Mouse (Mus musculus) kidney, postnatal 14 days (tissue): Measurements from ENCODE around the gene 1300017J02Rik.

ENCODE experiments used
- DNase-seq: peaks from one replicate; pipeline ENCODE4 v3.0.0; 2022; ENCODE audit warnings: mixed read lengths

Gene 1300017J02Rik

DNA sequence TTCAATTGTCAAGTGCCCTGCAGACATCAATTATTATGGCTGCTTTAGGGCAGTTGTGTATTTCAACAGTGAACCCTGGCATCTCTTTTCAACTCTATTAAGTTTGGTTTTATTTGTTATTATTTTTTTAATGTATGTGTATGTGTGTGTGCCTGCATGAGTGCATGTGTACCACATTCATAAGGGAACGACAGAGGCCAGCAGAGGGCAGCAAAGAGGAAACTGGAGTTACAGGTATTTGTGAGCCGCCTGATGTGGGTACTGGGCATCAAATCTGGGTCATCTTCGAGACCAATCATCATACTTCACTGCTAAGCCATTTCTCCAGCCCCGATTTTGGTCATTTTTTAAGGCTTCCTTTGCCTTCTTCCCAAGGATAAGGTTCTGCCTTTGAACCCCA, 39.1 kb downstream of the 1300017J02Rik start:
- DNase-seq: no peak

DNA sequence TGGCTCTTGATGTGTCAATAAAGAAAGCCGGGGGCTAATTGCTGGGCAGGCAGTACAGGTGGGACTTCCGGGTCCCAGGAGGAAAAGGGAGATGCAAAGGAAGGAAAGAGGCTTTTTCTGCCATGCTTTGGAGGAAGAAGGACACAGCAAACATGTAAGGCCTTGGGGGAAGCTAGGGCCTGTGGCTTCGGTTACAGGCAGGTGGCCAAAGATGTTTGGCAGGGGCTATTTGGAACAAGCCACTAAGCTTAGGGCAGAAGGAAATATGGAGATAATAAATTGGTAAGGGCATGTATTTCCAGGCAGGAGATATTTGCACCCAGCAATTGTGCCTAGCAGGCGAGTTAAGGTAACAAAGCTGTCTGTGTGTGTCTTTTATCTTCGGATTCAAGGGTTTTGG, 52.0 kb downstream of the 1300017J02Rik start:
- DNase-seq: no peak

DNA sequence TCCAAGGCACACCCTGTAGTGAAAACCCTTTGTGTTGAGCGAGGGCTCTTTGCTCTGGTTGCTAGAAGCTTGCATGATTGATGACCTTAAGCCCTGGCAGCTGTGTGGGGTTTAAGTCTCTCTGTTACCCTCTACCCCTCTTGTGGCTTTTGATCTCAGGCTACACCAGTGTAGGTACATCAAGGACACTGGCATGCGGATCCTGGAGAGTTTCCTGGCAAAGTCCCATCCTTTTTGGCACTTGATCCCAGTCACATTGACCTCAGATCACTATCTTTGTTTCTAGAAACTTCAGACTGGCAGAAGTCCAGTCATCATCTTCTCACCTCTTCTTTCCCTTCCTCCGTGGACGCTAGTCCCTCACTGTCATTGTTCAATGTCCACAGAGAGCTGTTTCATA, 56.3 kb downstream of the 1300017J02Rik start:
- DNase-seq: no peak

DNA sequence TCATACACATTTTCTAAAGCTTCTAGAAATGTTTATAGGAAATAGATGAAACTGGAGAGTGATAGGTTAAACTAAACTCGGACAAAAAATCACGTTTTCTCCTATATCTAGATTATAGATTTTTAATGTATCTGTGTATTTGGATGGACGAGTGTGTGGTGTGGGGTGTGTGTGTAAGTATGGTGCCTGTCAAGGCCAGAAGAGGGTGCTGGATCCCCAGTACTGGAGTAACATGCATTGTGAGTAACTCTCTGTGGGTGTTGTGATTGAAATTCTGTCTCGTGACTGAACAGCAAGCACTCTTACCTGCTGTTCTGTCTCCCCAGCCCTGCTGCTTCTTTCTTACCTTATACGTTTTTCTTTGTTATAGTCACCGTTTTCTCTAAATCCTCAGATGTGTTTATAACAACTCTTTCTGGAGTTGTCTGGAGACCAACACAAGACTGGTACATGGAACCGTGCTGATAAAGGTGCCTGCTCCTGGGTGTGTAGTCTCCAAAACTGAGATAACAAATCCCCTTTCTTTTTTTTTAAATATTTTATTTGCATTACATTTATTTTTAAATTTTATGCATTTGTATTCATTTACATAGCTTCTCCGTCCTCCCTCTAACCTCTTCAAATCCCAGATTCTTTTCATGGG, 58.2 kb downstream of the 1300017J02Rik start:
- no peak for DNase-seq

DNA sequence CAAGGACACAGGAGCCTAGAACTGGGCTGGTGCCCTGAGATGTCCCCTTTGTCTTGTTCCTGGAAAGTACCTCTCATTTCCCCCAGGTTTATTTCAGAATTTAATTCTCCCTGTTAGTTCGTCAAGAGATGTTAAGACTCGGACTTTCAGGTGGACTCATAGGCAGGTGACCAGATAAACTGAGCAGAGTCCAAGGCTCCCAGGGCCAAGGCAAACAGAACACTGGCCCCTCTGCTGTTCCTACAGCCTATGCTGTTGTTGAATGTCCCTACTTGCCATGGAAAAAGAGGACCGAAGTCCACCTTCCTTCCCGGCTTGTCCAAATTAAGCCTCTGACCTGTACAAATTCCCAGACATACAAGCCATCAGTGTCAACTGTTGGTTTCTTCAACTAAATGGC, 61.2 kb downstream of the 1300017J02Rik start:
- peak; percentile 15 for DNase-seq

DNA sequence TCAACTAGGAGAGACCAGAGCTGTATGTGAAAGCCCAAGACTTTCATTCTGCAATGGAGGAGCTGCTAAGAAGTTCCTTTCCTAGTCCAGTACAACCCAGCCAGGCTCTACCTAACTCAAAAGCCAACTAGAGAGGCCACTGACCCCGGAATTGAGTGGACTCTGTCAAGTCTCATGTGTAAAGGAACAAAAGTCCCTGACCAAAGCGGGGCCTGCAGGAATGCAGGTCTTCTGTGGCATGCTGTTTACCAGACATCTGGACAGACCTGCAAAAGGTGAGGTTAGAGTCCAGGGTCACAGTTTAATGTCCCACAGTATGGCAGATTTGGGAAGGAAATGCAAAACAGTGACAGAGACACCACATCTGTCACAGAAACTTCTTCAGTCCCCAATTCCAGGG, 63.7 kb downstream of the 1300017J02Rik start:
- peak; percentile 14 for DNase-seq

DNA sequence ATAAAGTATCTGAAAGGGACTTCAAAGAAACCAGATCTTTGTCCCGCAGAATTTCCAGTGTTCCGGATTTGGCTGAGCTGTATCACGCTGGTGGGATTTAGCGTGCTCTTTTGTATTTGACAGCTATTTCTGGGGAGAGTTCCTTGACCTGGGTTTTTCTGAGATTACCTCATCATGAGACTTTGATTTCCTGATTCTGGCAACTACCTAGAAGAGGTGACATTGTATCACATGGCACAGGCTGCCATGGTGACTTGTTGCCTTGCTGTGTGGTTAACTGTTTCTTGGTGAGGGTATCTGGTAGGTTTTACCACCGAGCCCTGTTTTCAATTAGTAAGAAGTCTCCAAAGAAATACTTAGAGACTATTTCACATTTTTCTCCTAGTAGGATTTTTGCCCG, 65.4 kb downstream of the 1300017J02Rik start:
- DNase-seq: no peak

DNA sequence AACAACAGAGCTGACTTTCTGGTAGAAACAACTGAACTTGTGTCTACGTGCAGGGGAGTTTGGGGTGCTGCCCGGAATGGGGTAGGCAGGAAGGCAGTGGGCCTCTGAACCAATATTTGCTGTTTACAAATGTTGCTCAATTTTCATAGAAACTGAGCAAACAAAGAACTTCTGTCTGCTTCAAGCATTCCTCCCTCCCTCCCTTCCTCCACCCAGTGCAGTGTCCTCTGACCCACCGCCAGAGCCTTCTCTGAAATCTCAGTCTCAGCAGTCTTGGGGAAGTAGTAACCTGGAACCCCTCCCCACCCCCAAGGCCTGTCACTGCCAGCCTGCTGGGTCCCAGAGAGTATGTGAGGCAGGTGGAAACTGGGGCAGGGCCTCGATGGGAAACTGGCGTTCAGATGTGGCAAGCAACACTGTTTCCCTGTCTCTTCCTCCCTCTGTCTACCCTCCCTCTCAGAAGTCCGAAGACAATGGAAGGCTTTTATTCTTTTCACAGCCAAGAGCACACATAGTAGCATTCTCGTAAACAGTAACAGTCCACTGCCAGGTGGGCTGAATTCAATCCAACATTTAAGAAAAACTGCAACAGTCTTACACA, 70.2 kb downstream of the 1300017J02Rik start:
- DNase-seq: peak; percentile 14

DNA sequence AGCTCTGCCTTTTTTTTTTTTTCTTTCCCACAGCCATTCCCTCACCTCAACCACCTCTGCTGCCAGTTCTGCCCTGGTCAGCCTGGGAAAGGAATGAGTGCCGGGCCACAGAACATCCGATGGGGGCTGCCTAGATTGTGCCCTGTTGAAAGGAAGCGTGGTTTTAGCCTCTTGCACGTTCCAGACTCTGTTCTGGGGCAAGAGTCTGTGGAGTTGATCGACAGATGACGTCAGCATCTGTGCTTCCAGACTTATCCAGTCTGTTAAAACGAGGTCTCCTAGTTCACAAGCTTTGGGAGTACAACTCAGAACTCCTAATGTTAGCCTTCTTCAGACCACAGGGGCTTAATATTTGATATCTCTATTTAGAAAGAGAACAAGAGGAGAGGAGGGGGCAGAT, 70.8 kb downstream of the 1300017J02Rik start:
- DNase-seq: no peak

DNA sequence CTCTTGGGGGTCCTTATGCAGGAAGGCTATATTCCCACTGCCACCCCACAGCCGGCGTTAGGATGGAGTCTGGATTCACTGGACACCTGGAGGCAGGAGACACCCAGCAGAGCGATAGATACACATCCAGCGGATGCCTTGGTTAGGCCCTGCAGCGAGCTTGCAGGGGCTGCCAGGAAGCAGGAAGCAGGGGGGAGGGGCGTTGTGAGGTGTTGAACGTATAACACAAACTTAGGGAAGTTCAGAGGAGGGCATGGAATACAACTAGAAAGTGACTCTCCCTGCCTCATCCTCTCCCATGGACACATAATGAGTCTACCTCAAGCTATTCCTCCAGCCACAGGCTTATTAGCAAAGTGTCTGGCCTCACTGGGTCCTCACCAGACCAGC, 71.9 kb downstream of the 1300017J02Rik start:
- DNase-seq: no peak

DNA sequence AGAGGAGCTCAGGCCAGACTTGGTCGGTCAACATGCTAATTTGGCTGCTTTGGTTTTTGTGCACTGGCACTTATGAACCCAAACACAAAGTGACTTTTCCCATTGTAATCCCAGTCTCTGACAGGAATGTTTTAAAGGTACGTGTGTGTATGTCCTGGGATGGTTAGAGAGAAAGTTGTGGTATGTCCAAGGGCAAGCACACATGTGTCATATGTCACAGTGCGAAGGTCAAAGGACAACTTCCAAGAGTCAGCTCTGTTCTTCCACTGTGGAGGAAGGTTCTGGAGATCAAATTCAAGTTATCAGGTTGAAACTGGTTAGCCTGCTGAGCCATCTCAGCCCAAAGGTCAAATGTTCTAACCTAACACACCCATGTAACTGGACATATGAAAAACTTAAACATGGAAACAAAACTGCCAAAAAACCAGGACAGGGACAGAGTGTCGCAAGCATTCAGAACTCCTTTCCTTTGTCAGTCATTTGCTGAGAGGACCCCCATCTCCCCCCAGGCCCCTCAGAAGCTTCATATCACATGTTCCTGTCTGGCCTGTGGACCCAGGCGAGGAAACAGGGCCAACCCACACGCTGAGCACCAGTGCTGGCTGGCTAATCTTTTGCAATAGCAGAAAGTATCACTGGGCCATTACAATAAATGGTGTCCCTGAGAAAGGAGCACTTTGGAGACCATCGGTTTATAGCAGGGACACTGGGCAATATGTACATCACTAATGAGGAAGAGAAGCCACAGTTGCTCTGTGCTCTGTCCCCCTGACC, 72.5 kb downstream of the 1300017J02Rik start:
- no peak for DNase-seq

DNA sequence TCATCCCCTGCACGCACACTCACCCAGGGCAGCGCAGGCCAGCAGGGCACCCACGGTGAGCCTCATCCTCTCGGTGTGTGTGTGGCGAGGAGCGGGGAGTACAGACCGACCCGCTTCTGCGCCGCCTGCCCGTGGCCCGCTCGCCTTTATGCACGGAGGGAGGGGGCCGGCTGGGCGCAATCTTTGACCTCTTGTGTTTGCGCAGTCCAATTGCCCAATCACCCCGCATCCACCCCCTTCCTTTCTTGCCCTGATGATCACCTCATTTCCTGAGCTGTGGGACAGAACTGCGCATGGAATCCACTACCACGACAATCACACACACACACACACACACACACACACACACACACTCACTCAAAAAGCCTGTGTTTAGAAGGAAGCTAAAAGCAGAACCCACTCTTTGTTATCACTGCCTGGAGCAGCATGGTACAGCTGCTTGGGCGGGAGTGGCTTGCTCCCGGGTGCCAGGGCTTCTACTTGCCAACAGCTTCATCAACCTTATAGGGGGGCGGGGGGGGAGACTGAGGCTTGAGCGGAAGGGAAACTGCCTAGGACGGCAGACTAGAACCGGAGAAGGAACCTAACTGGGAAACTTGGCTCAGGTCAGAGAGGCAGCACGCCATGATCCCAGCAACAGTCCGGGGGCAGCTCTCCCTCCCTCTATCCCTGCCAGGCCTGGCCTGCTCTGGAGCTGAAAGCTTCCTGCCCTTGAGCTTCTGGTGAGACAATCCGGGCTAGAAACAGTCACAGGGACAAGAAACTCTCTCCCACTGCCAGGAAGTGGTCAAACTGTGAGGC, 74.5 kb downstream of the 1300017J02Rik start, which contains the start of the genes Gm20425 and Trf:
Gene Gm20425, minus strand, starts transcription at position 157 of the 801 bp plus-strand sequence.
Gene Trf, minus strand, starts transcription at position 294 of the 801 bp plus-strand sequence.
- peak; percentile 62 for DNase-seq

DNA sequence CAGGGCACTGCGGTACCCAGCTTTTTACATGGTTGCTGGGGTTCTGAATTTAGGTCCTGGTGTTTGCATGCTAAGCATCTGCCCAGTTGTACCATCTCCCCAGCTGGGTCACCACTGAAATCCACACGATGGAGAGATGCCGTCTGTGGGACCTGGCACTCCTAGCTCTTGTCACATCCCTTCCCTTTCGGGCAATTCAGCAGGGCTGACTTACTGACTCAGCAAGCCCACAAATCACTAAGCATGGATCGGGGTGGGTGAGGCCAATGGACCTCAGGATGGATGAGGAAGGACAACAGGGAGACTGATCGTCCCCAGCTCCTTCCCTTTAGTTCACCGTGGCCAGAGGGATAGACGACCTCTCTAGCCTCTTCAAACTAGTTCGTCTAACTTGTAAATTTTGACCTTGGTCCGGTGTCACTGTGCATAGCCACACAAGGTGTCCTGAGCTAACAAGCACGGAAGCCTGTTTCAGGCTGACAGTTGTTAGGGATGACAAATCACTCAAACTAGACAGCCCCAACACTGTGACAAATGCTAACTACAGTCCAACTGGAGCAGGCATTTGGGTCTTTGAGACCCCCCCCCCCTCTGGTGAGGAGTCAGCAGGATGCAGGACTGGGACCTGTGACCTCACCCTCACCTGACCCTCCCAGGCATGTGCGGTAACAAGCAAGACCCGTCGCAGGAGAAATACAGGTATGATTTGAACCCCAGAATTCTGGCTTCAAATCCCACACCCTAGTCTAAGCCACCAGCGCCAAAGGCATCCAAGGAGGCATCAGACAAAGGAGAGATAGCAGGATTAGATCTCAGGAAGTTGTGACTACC, 75.6 kb downstream of the 1300017J02Rik start:
- DNase-seq: no peak

DNA sequence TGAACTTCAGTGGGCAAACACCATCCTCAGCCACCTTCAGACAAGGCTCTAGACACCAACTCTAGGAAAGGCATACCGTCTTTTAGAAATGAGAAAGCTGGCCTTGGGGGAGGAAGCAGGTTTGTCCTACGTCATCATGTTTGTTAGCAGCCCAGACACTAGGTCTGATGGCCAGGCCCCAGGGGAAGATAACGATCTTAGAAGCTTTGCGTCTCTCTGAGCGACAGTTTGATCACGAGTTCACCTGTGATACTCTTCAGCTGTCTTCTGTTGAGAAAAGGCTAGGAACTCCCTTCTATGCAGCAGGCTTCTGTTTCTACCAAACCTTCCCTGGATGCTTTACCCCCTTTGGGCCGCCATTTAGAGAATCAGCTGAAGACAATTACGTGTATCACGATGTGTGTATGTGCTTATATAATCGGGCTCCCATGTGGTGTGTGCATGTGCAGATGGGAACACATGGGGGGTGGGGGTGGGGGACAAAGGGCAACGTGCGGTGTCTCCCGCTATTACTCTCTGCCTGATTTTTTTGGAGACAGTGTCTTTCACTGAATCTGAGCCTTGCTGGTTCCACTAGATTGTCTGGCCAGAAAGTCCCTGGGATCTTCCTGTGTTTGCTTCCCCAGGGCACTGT, 76.4 kb downstream of the 1300017J02Rik start:
- no peak for DNase-seq

DNA sequence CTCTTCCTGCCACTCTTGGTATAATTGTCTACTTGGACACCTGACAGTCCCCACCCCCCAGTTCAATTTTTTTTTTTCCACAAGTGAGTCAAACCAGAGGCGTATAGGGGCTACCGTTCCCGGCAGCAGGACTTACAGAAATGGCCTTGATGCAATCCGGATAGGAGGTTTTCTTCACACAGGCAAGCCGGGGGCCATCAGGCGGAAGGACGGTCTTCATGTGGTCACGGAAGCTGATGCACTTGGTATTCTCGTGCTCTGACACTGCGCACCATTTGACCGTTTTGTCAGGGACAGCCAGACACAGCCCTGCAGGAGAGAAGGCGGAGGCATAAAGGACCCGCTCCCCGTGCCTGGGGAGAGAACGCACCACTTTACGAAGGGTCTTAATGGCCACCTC, 77.1 kb downstream of the 1300017J02Rik start:
- no peak for DNase-seq

DNA sequence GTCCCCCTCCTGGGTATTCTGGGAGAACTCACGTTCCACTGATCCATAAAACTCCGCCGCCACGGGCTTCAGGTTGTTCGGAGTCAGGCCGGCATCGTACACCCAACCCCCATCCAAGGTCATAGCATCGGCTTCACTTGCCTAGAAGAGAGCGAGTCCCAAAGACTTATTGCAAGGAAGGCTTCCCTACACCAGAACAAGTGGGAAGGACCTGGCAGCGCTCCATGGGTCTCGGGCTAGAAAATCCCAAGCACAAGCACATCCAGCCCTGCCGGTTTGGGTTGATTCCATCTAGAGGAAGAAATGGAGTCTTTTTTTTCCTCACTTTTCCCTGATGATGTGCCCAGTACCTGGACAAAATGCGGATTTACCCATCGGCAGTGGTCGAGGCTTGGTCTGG, 78.1 kb downstream of the 1300017J02Rik start:
- DNase-seq: peak; percentile 42

DNA sequence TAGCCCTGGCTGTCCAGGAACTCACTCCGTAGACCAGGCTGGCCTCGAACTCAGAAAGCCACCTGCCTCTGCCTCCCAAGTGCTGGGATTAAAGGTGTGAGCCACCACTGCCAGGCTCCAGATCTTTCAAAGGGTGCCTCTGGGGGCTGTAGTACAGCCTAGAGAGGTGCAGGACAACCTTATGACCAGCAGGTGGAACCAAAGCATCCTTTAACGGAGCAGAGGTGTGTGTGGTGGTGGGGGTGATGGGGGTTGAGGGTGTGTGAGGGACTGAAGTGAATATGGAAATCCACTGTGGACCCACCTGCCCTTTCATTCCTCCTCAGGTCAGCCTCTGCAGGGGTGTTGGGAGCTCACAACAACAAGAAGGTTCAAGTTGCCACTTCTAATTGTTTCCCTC, 79.4 kb downstream of the 1300017J02Rik start:
- peak; percentile 25 for DNase-seq

DNA sequence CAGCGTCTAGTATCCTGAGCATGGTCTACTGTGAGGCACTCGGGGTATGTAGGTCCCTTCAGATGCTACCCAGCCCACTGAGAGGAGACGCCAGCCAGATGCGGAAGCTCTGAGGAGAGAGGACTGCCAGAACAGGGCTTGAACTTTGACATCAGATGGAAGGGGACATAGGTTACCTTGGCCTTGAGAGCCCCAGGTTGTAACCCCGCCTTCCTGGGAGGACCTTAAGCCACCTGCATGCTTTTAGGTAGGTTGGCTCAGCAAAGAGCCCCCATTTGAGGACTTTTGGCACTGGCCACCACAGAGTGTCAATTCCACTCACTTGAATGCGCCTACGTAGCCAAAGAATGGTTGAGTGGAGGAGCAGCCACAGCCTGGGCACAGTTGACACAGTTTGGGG, 80.2 kb downstream of the 1300017J02Rik start:
- DNase-seq: no peak

DNA sequence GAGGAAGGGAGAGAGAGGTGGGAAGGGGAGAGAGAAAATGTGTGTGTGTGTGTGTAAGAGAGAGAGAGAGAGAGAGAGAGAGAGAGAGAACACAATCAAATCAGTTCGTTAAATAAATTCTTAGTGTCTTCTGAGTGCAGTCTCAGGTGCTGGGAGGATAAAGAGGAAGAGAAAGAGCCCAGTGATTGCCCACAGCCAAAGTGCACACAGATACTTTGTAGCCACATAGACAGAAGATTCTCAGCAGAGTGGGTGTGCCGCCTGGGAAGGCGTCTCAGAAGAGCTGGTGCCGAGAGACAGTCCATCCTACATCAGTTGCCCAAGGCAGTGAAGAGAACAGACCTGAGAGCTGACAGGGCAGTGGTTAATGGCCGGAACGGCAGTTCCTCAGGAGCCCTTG, 90.6 kb downstream of the 1300017J02Rik start:
- no peak for DNase-seq

DNA sequence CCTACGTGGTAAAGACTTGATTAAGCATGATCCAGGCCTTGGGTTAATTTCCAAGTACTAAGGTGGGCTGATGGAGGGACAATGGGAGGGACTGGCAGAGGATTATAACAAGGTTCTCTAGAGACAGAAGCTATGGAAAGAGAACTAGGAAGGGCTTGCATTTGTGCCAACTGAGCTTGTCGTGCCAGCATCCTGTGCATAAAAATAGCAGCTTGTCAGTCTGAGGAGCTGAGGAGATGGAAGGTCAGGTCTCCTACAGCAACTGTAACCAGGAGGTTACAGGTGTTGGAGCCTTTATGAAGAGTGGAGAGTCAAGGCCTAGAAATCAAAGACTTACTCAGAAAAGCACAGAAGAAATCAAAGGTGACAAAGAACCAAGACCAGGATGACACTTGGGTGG, 91.3 kb downstream of the 1300017J02Rik start:
- no peak for DNase-seq

DNA sequence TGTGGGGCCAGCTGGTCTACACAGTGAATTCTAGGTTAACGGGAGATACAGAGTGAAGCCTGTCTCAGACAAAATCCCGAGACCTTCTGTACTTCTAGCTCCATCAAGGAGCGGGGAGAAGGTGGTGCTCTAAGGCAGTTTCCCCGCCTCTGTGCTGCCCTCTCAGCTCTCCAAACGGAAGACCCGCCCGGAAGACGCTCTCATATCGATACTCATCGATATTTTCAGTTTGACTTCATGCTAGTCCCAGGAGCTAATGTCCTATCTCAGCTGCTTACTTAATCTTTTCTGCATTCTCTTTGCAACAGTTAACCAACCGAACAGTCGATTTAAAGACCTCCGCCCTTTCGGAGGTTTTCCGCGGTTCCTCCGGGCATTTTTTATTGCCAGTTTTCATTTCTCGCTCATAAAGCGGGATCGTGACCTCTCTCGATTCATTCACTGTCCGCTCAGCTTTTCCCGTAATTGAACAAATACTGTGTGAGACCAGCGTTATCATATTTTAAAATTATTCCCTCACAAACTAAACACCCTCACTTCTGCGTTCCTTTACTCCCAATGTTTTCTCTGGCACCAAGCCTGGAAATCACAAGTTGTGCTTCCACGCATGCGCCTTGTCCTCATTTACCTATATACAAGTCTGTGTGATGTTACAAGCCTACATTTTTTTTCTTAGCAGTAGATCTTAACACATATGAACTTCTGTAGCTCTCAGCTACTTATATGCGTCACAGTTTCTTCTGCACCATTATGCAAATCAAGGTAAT, 92.0 kb downstream of the 1300017J02Rik start:
- peak; percentile 34 for DNase-seq
